Mouse (Mus musculus): Measurements from ENCODE around the gene Trim10. TPM values are rescaled to one million over a fixed set of nuclear protein-coding genes. Genes with fewer than 3 reads are reported as not detected.

Gene Trim10
- not detected for polyA plus RNA-seq (2014; fragmentation: Illumina TruSeq; extraction: RNeasy Lipid Tissue Mini Kit (QIAGEN cat#74804))

DNA sequence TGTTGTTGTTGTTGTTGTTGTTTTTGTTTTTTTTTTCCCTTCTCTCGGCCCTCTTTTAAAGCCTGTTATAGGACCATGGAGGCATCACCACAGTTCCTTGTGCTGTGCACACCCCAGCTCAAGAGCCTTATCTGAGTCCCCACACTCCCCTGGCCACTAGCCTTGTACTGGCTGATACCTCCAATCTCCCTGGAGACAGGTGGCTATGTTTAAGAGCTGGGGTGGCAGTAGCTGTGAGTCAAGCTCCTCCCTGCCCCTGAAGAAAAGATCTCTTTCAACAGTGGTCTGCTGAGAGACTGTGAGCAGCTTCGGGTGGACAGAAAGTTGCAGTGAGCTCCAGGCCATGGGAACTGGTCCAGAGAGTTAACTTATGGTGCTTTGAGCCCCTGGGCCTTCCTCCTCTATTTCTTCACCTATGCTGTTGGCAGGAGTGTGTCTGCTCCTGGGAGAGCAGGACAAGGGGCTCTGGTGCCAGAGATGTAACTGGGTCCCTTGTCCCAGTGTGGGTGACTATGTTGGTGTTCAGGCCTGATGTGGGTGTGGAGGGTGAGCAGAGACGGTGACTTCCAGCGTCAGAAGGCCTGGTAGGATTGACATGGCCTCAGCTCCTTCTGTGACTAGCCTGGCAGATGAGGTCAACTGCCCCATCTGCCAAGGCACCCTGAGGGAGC, at the start of gene Trim10:
Gene Trim10, plus strand, starts transcription at position 291 of the 671 bp plus-strand sequence.

DNA sequence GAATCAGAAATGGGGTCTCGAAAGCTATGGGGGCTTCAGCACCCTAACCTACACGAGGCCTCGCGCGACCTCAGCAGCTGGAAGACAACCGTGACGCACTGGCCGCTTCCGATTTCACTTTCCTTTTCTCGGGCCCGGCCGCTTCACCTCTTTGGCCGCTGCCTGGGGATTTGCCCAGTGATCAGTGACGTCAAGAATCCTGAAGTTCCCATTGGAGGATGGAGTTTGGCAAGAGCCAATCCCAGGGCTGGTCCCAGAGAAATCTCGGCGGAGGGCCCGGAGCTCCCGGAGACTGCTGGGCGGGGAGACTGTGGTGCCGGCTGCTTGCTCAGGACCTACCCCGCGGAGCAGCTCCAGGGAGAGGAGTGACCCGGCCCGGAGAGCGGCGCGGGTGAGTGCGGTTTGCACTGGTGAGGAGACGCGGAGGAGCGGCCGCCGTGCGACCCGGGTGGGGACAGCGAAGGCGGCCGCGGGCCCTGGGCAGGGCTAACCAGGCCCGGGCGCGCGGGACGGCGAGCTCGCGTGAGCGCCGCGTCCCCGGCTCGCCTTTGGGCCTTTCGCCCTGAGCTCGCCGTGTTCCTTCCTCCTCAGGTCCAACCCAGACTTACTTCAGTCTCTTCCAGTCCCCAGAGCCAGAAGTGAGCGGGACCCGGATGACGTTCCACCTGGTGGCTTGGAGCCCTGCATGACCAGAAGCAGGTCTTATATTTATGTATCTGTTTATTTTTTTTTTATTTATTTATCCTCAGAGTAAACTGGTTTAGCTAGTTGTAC, 32.3 kb upstream of the Trim10 start, which contains the start of gene Trim26:
Gene Trim26, plus strand, starts transcription at position 261 of the 774 bp plus-strand sequence.

DNA sequence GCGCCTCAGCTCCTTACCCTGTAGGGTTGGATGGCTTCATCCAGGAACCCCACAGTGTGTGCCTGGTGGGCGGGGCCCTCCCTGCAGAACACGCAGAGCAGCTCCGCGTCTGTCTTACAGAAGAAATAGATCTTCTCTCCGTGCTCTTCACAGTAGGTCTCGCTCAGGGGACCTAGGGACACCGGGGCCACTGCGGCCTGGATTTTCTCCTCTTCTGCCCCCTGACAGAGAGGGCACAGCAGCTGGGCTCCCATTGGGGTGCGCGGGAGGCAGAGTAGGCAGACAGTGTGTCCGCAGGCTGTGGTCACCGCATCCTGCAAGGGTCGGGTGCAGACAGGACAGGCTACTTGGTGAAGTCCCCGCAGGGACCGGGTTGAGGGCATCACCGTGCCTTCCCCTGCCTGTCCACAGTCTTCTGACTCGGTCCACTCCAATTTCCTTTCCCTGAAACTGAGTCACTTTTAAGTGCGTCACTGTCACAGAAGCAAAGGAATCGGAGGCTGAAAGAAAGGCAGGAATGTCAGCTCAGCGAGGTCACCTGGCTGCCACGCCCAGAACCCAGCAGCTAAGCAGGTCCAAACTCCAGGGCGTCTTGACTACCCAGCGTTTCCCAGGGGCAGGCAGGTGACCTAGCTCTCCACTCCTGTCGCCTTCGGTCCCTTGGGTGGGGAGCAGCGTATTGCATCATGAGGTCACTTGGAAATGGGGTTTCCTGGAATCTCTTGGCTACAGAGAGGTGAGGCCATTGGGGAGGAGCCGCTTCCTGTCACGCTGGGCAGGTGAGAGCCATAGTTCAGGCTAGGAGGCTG, 2.5 kb upstream of the Trim10 start, which contains the start of gene Trim15:
Gene Trim15, minus strand, starts transcription at position 492 of the 809 bp plus-strand sequence.

DNA sequence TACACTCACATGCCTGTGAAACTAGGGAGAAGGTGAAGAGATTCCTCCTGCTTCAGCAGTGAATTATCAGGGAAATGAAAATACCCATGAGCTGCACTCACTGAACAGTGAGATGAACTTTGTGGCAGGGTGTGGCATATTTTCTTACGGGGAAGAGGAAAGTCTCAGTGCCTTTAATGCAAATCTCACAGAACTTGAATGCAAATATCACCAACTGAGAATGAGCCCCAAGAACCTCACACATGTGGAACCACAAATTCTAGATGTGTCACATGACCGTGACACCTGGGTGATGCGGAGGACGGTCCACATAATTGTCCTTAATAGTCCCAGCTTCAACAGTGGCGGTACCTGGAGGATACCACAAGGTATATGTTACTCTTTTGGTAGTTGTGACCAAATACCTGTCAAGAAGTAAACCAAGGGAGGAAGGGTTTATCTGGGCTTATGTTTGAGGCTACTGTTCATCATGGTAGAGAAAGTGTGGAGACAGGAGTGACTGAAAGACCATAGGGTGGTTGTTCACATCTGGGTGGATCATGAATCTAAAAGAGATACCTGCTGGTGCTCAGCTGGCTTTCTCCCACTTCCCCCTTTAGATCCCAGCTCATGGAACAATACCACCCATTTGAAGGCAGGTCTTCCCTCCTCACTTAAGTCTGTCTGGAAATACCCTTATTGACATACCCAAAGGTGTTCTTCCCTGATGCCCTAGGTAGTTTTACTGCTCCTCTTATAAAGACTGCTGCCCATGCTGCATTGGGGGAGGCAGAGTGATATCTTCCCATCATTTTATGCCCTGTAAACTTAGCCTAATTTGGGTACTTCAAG, 20.9 kb downstream of the Trim10 start, which contains the start of gene Trim40:
Gene Trim40, minus strand, starts transcription at position 51 of the 831 bp plus-strand sequence.

DNA sequence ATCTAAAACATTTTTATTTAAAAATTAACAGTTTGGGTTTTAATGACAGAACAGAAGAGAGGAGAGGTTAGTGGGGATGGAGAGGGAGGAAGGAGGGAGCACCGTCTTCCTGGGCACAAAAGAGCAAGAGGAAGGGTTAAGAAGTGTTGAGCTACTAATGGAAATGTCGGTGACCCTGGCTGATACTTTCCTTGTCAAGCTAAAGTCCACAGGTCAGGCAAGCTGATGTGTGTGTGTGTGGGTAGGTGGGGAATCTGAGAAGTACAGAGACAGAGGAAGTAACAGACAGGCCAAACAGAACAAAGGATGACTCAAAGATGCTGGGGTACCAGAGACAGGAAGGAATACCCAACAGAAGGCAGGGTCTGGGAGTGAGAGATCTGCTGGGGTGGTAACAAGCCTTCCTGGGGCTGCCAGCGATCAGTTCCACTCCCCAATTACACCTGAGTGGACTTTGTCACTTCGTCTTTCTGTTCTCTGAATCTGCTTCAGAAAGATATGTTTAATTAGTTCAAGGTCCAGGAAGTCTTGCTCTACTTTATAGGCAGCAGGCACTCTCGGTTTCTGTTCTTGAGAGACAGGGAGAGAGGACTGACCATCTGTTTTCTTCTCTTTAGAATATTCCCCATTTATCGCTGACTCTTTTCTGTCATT, 28.3 kb downstream of the Trim10 start, which contains the start of gene Trim31:
Gene Trim31, plus strand, starts transcription at position 567 of the 654 bp plus-strand sequence.

Other genes with a start within 250 kb of the Trim10 start
- gene H2-M9, start 226.9 kb upstream of the Trim10 start, polyA plus RNA-seq (2014; fragmentation: Illumina TruSeq; extraction: RNeasy Lipid Tissue Mini Kit (QIAGEN cat#74804)): 0.43 TPM
- not detected for gene H2-M1, start 197.4 kb upstream of the Trim10 start, polyA plus RNA-seq (2014; fragmentation: Illumina TruSeq; extraction: RNeasy Lipid Tissue Mini Kit (QIAGEN cat#74804))
- not detected for gene H2-M10.5, start 96.7 kb upstream of the Trim10 start, polyA plus RNA-seq (2014; fragmentation: Illumina TruSeq; extraction: RNeasy Lipid Tissue Mini Kit (QIAGEN cat#74804))
- gene H2-M10.6, start 57.4 kb upstream of the Trim10 start, polyA plus RNA-seq (2014; fragmentation: Illumina TruSeq; extraction: RNeasy Lipid Tissue Mini Kit (QIAGEN cat#74804)): not detected
- 28.4 TPM for gene Trim26, start 32.4 kb upstream of the Trim10 start, polyA plus RNA-seq (2014; fragmentation: Illumina TruSeq; extraction: RNeasy Lipid Tissue Mini Kit (QIAGEN cat#74804))
- not detected for gene Trim15, start 2.4 kb upstream of the Trim10 start, polyA plus RNA-seq (2014; fragmentation: Illumina TruSeq; extraction: RNeasy Lipid Tissue Mini Kit (QIAGEN cat#74804))
- gene Trim40, start 20.5 kb downstream of the Trim10 start, polyA plus RNA-seq (2014; fragmentation: Illumina TruSeq; extraction: RNeasy Lipid Tissue Mini Kit (QIAGEN cat#74804)): 0.31 TPM
- not detected for gene Trim31, start 28.5 kb downstream of the Trim10 start, polyA plus RNA-seq (2014; fragmentation: Illumina TruSeq; extraction: RNeasy Lipid Tissue Mini Kit (QIAGEN cat#74804))
- gene Rnf39, start 73.3 kb downstream of the Trim10 start, polyA plus RNA-seq (2014; fragmentation: Illumina TruSeq; extraction: RNeasy Lipid Tissue Mini Kit (QIAGEN cat#74804)): not detected
- 5.5 TPM for gene Ppp1r11, start 82.2 kb downstream of the Trim10 start, polyA plus RNA-seq (2014; fragmentation: Illumina TruSeq; extraction: RNeasy Lipid Tissue Mini Kit (QIAGEN cat#74804))
- gene Znrd1, start 89.0 kb downstream of the Trim10 start, polyA plus RNA-seq (2014; fragmentation: Illumina TruSeq; extraction: RNeasy Lipid Tissue Mini Kit (QIAGEN cat#74804)): 21.8 TPM
- 19.0 TPM for gene Znrd1as, start 89.0 kb downstream of the Trim10 start, polyA plus RNA-seq (2014; fragmentation: Illumina TruSeq; extraction: RNeasy Lipid Tissue Mini Kit (QIAGEN cat#74804))
- gene 2410137M14Rik, start 111.7 kb downstream of the Trim10 start, polyA plus RNA-seq (2014; fragmentation: Illumina TruSeq; extraction: RNeasy Lipid Tissue Mini Kit (QIAGEN cat#74804)): not detected
- not detected for gene H2-M5, start 120.0 kb downstream of the Trim10 start, polyA plus RNA-seq (2014; fragmentation: Illumina TruSeq; extraction: RNeasy Lipid Tissue Mini Kit (QIAGEN cat#74804))
- gene Zfp57, start 131.6 kb downstream of the Trim10 start, polyA plus RNA-seq (2014; fragmentation: Illumina TruSeq; extraction: RNeasy Lipid Tissue Mini Kit (QIAGEN cat#74804)): 39.5 TPM
- not detected for gene Mog, start 153.8 kb downstream of the Trim10 start, polyA plus RNA-seq (2014; fragmentation: Illumina TruSeq; extraction: RNeasy Lipid Tissue Mini Kit (QIAGEN cat#74804))
- gene Gabbr1, start 176.4 kb downstream of the Trim10 start, polyA plus RNA-seq (2014; fragmentation: Illumina TruSeq; extraction: RNeasy Lipid Tissue Mini Kit (QIAGEN cat#74804)): 33.8 TPM
- not detected for gene Olfr90, start 218.9 kb downstream of the Trim10 start, polyA plus RNA-seq (2014; fragmentation: Illumina TruSeq; extraction: RNeasy Lipid Tissue Mini Kit (QIAGEN cat#74804))
- not detected for gene Olfr91, start 228.7 kb downstream of the Trim10 start, polyA plus RNA-seq (2014; fragmentation: Illumina TruSeq; extraction: RNeasy Lipid Tissue Mini Kit (QIAGEN cat#74804))

Measured in ovary, adult 10 weeks (tissue).